Mouse (Mus musculus) liver, embryonic 14.5 days (tissue): ENCODE measurements around the gene Entpd6. TPM values are rescaled to one million over a fixed set of nuclear protein-coding genes. Genes with fewer than 3 reads are reported as not detected.

Experiments used
- ATAC-seq: fragments of 200-750 bp; cut with Nextera tagmentation; 2 replicates; pipeline ENCODE4 v1.8.0; 2017; ENCODE audit warnings: moderate number of reproducible peaks, mild to moderate bottlenecking, moderate library complexity; ENCODE audit not compliant: insufficient read depth
- DNase-seq, 3 experiments: peaks; one replicate each; pipeline ENCODE4 v3.0.0-alpha.2; 2012 to 2013; ENCODE audit warnings: low read depth in 3 of 3, low spot score in 3 of 3
- H3K27ac ChIP-seq: fragments of 300-500 bp; sonication (generic); 2 replicates; pipeline ENCODE4 v1.5.1; 2014; ENCODE audit warnings: moderate library complexity, mild to moderate bottlenecking, control low read depth, inconsistent platforms
- H3K27me3 ChIP-seq: fragments of 300-500 bp; sonication (generic); 2 replicates; pipeline ENCODE4 v1.6.1; 2014; ENCODE audit warnings: mild to moderate bottlenecking, low read length, moderate library complexity; ENCODE audit not compliant: control insufficient read depth, insufficient read depth
- H3K36me3 ChIP-seq: fragments of 300-500 bp; sonication (generic); replicated peaks from 2 replicates; pipeline ENCODE4 v1.6.1; 2014; ENCODE audit warnings: low read depth; ENCODE audit not compliant: control insufficient read depth, insufficient read depth
- H3K4me1 ChIP-seq, 2 experiments: fragments of 200-500 bp in 1 of 2; fragments of 300-500 bp in 1 of 2; sonication (generic) in 1 of 2; replicated peaks; 2 replicates each; pipeline ENCODE4 v1.6.1; 2012 to 2014; ENCODE audit warnings: antibody characterized with exemption in 1 of 2, inconsistent platforms in 1 of 2, low read length in 1 of 2; ENCODE audit not compliant: control insufficient read depth in 2 of 2, insufficient read depth in 2 of 2
- H3K4me2 ChIP-seq: fragments of 300-500 bp; sonication (generic); 2 replicates; pipeline ENCODE4 v1.6.1; 2014; ENCODE audit warnings: low read depth, mild to moderate bottlenecking, control low read depth, moderate library complexity
- H3K4me3 ChIP-seq, 2 experiments: fragments of 200-500 bp in 1 of 2; fragments of 300-500 bp in 1 of 2; sonication (generic) in 1 of 2; 2 replicates each; pipeline ENCODE4 v1.5.1; 2012 to 2014; ENCODE audit warnings: low read depth in 2 of 2, low read length in 2 of 2, mild to moderate bottlenecking in 2 of 2, control low read depth in 1 of 2, inconsistent platforms in 1 of 2, moderate library complexity in 1 of 2; ENCODE audit not compliant: insufficient read depth in 1 of 2
- H3K9ac ChIP-seq: fragments of 300-500 bp; sonication (generic); replicated peaks from 2 replicates; pipeline ENCODE4 v1.6.1; 2014; ENCODE audit warnings: mild to moderate bottlenecking, control low read depth, moderate library complexity
- H3K9me3 ChIP-seq: fragments of 300-500 bp; sonication (generic); 2 replicates; pipeline ENCODE4 v1.6.1; 2016; ENCODE audit warnings: low read length, mixed read lengths; ENCODE audit not compliant: control insufficient read depth
- CTCF ChIP-seq: IDR thresholded peaks from 2 replicates; pipeline ENCODE4 v1.5.1; 2016; ENCODE audit warnings: antibody characterized with exemption, low read depth, control low read depth
- EP300 ChIP-seq: IDR thresholded peaks from 2 replicates; pipeline ENCODE4 v1.6.1; 2016; ENCODE audit warnings: antibody characterized with exemption, low read depth
- WGBS: fragments of 180-500 bp; shearing (Covaris S2); extraction: QIAGEN DNeasy Blood & Tissue Kit; methylation state at CpG from one replicate; pipeline ENCODE4 v1.1.7; 2014; ENCODE audit not compliant: insufficient replicate concordance; 5-methylcytosine and 5-hydroxymethylcytosine counted together
- polyA plus RNA-seq, 2 experiments: library from polyadenylated mRNA; depleted of rRNA in 1 of 2; stranded (reverse) in 1 of 2; unstranded in 1 of 2; fragments of >200 nt; fragmentation: Nextera tagmentation in 1 of 2; extraction: Ambion mirVana in 1 of 2; gene quantifications; 2 replicates each; pipeline versions ENCODE4 v1.2.1 to v1.2.3; 2012 to 2014

The Entpd6 gene
- polyA plus RNA-seq, 2 experiments, result 7.1 to 8.2 TPM

DNA sequence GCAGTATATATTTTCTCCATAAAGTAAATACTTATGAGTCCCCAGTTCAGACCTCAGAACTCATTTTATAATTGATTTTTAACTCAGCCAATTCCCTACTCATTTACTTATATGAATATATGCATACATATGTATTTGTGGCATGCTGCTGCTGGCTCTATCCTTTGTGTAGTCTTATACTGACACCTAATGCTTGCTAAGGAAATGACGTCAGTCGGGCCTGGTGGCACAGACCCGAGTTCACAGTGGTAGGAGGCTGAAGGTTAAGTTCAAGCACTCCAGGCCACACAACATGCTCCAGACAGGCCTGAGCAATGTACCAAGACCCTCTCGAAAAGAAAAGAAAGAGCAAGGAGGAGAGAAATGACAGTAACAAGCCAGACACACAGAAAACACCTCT, 7.4 kb upstream of the Entpd6 start:
- Histone ChIP-seq H3K27ac (no peak overlapping the region), H3K36me3 (no peaks in the 10 kb centered on the region), H3K9me3 (no peaks in the 10 kb centered on the region), H3K27me3 (no peaks in the 10 kb centered on the region), H3K4me3 (no peak overlapping the region), H3K4me1 (no peaks in the 10 kb centered on the region), H3K9ac (no peak overlapping the region), H3K4me2 (no peak overlapping the region)
- DNase-seq, result no peak
- no peak for ATAC-seq
- WGBS, result 41% methylated on average over 4 of the region's 4 CpGs
- TF ChIP-seq CTCF, result no peak; the same call in 1 of the 2 replicates
- no peak for TF ChIP-seq EP300

DNA sequence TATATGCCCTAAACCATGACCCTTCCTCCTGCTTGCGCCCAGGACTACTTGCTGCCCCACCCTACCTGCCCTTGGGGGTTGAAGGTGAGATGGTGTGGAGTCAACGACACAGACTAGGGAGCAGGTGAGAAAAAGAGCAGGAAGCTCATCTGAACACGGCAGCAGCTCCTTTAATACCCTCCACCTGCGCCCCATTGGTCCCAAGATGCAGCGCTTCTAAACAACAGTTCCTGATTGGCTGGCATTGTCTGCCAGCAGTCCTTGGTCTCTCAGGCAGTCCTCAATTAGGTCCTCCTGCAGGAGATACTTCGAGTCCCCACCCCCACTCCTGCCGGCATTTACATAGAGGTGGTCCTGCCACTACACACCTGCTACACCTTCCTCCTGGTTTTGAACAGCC, 3.8 kb upstream of the Entpd6 start:
- no peak for DNase-seq
- Histone ChIP-seq H3K4me3 (no peak overlapping the region), H3K36me3 (no peaks in the 10 kb centered on the region), H3K27me3 (no peaks in the 10 kb centered on the region), H3K4me2 (no peak overlapping the region), H3K4me1 (peaks cover 0 to 6% of the 10 kb centered on the region in 2 experiments), H3K9me3 (no peaks in the 10 kb centered on the region), H3K27ac (no peak overlapping the region), H3K9ac (no peak overlapping the region)
- 49% methylated on average over 7 of the region's 7 CpGs for WGBS
- ATAC-seq, result no peak
- TF ChIP-seq EP300 (no peak), CTCF (no peak)

DNA sequence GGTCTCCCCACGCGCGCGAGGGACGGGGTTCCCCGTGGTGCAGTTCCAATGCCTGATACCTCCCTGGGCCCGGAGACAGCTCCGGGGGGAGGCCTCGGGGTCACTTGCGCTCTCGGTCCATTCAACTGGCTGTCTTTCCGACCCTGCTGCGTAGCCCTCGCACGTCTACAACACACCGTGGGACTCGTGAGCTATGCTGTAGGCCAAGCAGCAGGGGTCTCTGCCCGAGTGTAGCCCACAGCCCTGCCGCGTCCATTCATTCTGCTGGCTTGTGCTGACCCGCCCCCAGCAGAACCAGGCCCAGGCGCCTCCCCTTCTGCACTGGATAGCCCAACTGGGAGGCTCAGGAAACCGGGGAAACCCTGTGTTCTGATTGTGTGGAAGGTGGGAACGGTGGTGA, 441 bp downstream of the Entpd6 start:
- Histone ChIP-seq H3K4me2 (peak overlapping the region; percentile 81), H3K4me3 (peak overlapping the region; percentile 48 to 62), H3K36me3 (no peaks in the 10 kb centered on the region), H3K27me3 (no peaks in the 10 kb centered on the region), H3K9me3 (no peaks in the 10 kb centered on the region), H3K27ac (no peak overlapping the region), H3K9ac (peak overlapping the region; percentile 69), H3K4me1 (peaks cover 0 to 6% of the 10 kb centered on the region in 2 experiments)
- TF ChIP-seq CTCF (no peak), EP300 (no peak)
- WGBS, result under 1% methylated on average over 24 of the region's 24 CpGs
- DNase-seq, result no peak
- peak; percentile 53 for ATAC-seq

DNA sequence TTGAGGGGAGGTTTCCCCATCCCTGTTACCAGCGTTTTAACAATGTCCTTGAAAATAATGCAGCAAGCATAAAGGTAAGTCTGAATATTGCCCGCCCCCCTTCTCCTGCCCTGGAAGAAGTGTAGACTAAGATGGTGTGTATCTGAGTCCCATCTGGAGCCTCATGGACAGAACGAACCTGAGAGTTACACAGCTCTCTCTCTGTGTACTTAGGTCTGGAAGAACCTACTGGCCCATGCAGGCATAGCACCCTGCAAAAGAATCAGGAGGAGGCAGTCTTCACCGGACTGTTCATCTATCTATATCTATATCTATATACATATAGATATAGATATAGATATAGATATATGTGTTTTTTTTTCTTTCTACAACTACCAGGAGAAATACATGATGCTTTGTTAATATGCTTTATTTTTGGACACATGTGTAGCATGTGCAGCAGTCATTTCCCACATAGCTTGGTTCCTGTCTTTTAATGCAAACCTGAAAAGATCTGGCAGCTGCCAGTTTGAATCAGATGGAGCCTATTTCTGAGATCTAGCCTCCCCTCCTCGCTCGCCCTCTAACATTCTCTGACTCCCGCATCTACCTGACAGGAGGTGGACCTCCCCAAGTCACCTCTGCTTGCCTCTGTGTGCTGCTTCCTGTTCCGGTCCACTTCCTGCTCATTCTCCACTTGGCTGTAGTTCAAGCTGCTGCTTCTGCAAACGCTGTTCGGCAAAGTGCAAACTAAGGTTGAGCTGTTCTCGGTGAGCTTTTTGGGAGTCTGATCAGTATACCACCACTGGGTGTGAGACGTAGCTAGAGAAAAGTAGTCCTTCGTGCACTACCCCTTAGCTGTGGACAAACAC, 1.5 kb downstream of the Entpd6 start:
- TF ChIP-seq CTCF (peak; percentile 25; the same call in 1 of the 2 replicates), EP300 (no peak)

DNA sequence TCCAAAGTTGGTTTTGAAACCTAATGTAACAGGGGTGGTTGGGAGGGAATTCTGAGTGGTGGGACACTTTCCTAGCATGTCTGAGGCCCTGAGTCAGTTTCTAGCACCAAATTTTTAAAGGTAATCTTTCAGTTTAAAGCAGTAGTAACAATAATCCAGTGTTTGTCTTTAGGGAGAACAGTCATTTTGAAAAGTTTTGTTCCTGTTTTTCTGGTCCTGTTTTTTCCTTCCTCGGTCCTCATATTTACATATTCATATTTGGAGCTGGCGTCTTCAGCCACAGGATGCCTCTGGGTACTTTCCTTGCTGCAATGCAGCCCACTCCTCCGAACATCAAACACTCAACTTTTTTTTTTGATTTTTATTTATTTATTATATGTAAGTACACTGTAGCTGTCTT, 6.2 kb downstream of the Entpd6 start:
- no peak for DNase-seq
- Histone ChIP-seq H3K4me3 (no peak overlapping the region), H3K9me3 (no peaks in the 10 kb centered on the region), H3K27me3 (no peaks in the 10 kb centered on the region), H3K4me1 (peaks cover 0 to under 1% of the 10 kb centered on the region in 2 experiments; a peak in 2 of 4 replicates), H3K36me3 (peaks cover 3% of the 10 kb centered on the region), H3K9ac (no peak overlapping the region), H3K4me2 (no peak overlapping the region), H3K27ac (no peak overlapping the region)
- ATAC-seq, result no peak
- WGBS, result 73% methylated on average over 3 of the region's 3 CpGs
- no peak for TF ChIP-seq CTCF
- TF ChIP-seq EP300, result no peak

More for the DNA sequence above, 1.5 kb downstream of the Entpd6 start:
- 43% methylated on average over 13 of the region's 13 CpGs for WGBS
- DNase-seq (no peak), ATAC-seq (no peak)
- no peak overlapping the region for H3K9ac ChIP-seq
- no peak overlapping the region for H3K27ac ChIP-seq
- H3K4me3 ChIP-seq, result no peak overlapping the region
- no peaks in the 10 kb centered on the region for H3K27me3 ChIP-seq
- no peaks in the 10 kb centered on the region for H3K9me3 ChIP-seq
- H3K36me3 ChIP-seq, result no peaks in the 10 kb centered on the region
- peaks cover 0 to 6% of the 10 kb centered on the region in 2 experiments for H3K4me1 ChIP-seq
- peak overlapping the region; percentile 81 for H3K4me2 ChIP-seq
